Mouse (Mus musculus) Muller cell, postnatal 12 days (primary cell): ENCODE results near the gene Zfand3.

Experiments
- DNase-seq: peaks from one replicate; pipeline ENCODE4 v3.0.0-alpha.2; 2015; ENCODE audit errors: inconsistent ontology term

The Zfand3 gene

GRCm38 (mm10) chr17:30228439-30229215 is 224.1 kb downstream of the Zfand3 start:
- peak; percentile 64 for DNase-seq

GRCm38 (mm10) chr17:30230428-30230827 is 225.9 kb downstream of the Zfand3 start:
- DNase-seq: no peak

- no peak for DNase-seq
These were observed 226.9 kb downstream of the Zfand3 start for GRCm38 (mm10) chr17:30231483-30231882.

- DNase-seq: no peak
These were observed 228.2 kb downstream of the Zfand3 start for GRCm38 (mm10) chr17:30232698-30233097.

GRCm38 (mm10) chr17:30235380-30235779 is 230.8 kb downstream of the Zfand3 start:
- DNase-seq: no peak

- DNase-seq: peak; percentile 53
These were observed 232.1 kb downstream of the Zfand3 start for GRCm38 (mm10) chr17:30236611-30237010.

- no peak for DNase-seq
These were observed 233.1 kb downstream of the Zfand3 start for GRCm38 (mm10) chr17:30237600-30237999.

GRCm38 (mm10) chr17:30239458-30239857 is 234.9 kb downstream of the Zfand3 start:
- no peak for DNase-seq

GRCm38 (mm10) chr17:30240659-30241058 is 236.1 kb downstream of the Zfand3 start:
- DNase-seq: no peak

GRCm38 (mm10) chr17:30241061-30241460 is 236.5 kb downstream of the Zfand3 start:
- no peak for DNase-seq

GRCm38 (mm10) chr17:30241720-30242322 is 237.3 kb downstream of the Zfand3 start:
- DNase-seq: peak; percentile 41

GRCm38 (mm10) chr17:30242647-30243046 is 238.1 kb downstream of the Zfand3 start:
- no peak for DNase-seq

GRCm38 (mm10) chr17:30243540-30243939 is 239.0 kb downstream of the Zfand3 start:
- DNase-seq: no peak

GRCm38 (mm10) chr17:30244651-30245307 is 240.2 kb downstream of the Zfand3 start:
- DNase-seq: no peak

- no peak for DNase-seq
These were observed 240.8 kb downstream of the Zfand3 start for GRCm38 (mm10) chr17:30245308-30245706.

GRCm38 (mm10) chr17:30253028-30253427 is 248.5 kb downstream of the Zfand3 start:
- DNase-seq: no peak

- no peak for DNase-seq
These were observed 249.4 kb downstream of the Zfand3 start for GRCm38 (mm10) chr17:30253924-30254323.

- peak; percentile 25 for DNase-seq
These were observed 251.5 kb downstream of the Zfand3 start for GRCm38 (mm10) chr17:30255928-30256560.

GRCm38 (mm10) chr17:30258480-30258879 is 253.9 kb downstream of the Zfand3 start:
- no peak for DNase-seq

- no peak for DNase-seq
These were observed 255.4 kb downstream of the Zfand3 start for GRCm38 (mm10) chr17:30259938-30260337.
